Mouse (Mus musculus) ES-E14 (cell line): ENCODE data around the gene Ap5z1. TPM values are rescaled to one million over a fixed set of nuclear protein-coding genes. Genes with fewer than 3 reads are reported as not detected.

Source experiments
- DNase-seq: peaks from one replicate; pipeline ENCODE4 v3.0.0-alpha.2; 2013; ENCODE audit warnings: low read depth, low spot score
- H3K27ac ChIP-seq: 2 replicates; pipeline ENCODE4 v1.5.1; 2012; ENCODE audit warnings: low read depth, mild to moderate bottlenecking, low read length, moderate library complexity, mixed read lengths; ENCODE audit not compliant: poor library complexity, insufficient read depth, severe bottlenecking
- H3K36me3 ChIP-seq: 2 replicates; pipeline ENCODE4 v1.6.1; 2012; ENCODE audit warnings: mild to moderate bottlenecking, low read length, moderate library complexity, mixed read lengths; ENCODE audit not compliant: control insufficient read depth, poor library complexity, insufficient read depth, severe bottlenecking
- H3K4me1 ChIP-seq, 2 experiments: fragments of 150-350 bp in 1 of 2; sonication (generic) in 1 of 2; 2 replicates each; pipeline ENCODE4 v1.6.1; 2012; ENCODE audit warnings: low read length in 2 of 2, mild to moderate bottlenecking in 1 of 2, mixed read lengths in 1 of 2; ENCODE audit not compliant: control insufficient read depth in 2 of 2, insufficient read depth in 2 of 2, poor library complexity in 1 of 2
- H3K4me3 ChIP-seq, 2 experiments: fragments of 150-350 bp in 1 of 2; sonication (generic) in 1 of 2; 2 replicates each; pipeline ENCODE4 v1.5.1; 2012; ENCODE audit warnings: low read length in 2 of 2, low read depth in 1 of 2, mild to moderate bottlenecking in 1 of 2, mixed read lengths in 1 of 2; ENCODE audit not compliant: insufficient read depth in 1 of 2, poor library complexity in 1 of 2, severe bottlenecking in 1 of 2
- H3K9ac ChIP-seq: 2 replicates; pipeline ENCODE4 v1.6.1; 2012; ENCODE audit warnings: low read depth, mild to moderate bottlenecking, low read length, mixed read lengths; ENCODE audit not compliant: poor library complexity, insufficient read depth, severe bottlenecking
- H3K9me3 ChIP-seq: fragments of 150-350 bp; sonication (generic); 2 replicates; pipeline ENCODE4 v1.6.1; 2012; ENCODE audit warnings: low read depth, mild to moderate bottlenecking, low read length; ENCODE audit not compliant: control insufficient read depth, insufficient read depth
- CHD2 ChIP-seq: IDR thresholded peaks from 2 replicates; pipeline ENCODE4 v1.6.1; 2014; ENCODE audit warnings: mild to moderate bottlenecking, low read depth, low read length, inconsistent platforms
- HCFC1 ChIP-seq: IDR thresholded peaks from 2 replicates; pipeline ENCODE4 v1.6.1; 2012; ENCODE audit warnings: low read length, inconsistent platforms, borderline replicate concordance; ENCODE audit not compliant: insufficient read depth
- MAFK ChIP-seq: IDR thresholded peaks from 2 replicates; pipeline ENCODE4 v1.6.1; 2014; ENCODE audit warnings: mild to moderate bottlenecking, low read depth, low read length, inconsistent platforms; ENCODE audit not compliant: insufficient read depth
- ZC3H11A ChIP-seq: IDR thresholded peaks from 2 replicates; pipeline ENCODE4 v1.6.1; 2012; ENCODE audit warnings: low read depth, mild to moderate bottlenecking, inconsistent platforms, low read length, borderline replicate concordance
- ZNF384 ChIP-seq: IDR thresholded peaks from 2 replicates; pipeline ENCODE4 v1.6.1; 2012; ENCODE audit warnings: low read depth, low read length, inconsistent platforms
- in situ Hi-C, 2 experiments: fragments of 600-800 bp; cut with MboI; formaldehyde crosslinking; loops; one replicate each; pipeline ENCODE4 v1.15.1; 2025; ENCODE audit warnings: low sequenced_read_pairs in 2 of 2, inconsistent platforms in 1 of 2; ENCODE audit not compliant: unreplicated experiment in 2 of 2
- total RNA-seq: library from RNA; depleted of rRNA; stranded (reverse); fragments of 300-350 nt; gene quantifications from 2 replicates; pipeline ENCODE4 v1.2.3, GENCODE M21; 2012

The Ap5z1 gene
- total RNA-seq, 1 experiment: 17.4 TPM

- peak overlapping the region; percentile 27 to 55; a peak in 3 of 4 replicates for H3K4me3 ChIP-seq
- in situ Hi-C loops: loop anchor here in 1 of 2 experiments (10.0 kb wide), 1 partner anchor 75 kb away; no protein-coding TSS in a partner anchor
- no peaks in the 10 kb centered on the region for H3K9me3 ChIP-seq
- H3K27ac ChIP-seq: peak overlapping the region; percentile 94
- TF ChIP-seq HCFC1 (no peak), MAFK (no peak), CHD2 (no peak), ZC3H11A (no peak)
- peak overlapping the region; percentile 16; the same call in 1 of the 2 replicates for H3K9ac ChIP-seq
- peaks cover 10% of the 10 kb centered on the region; the same call in 1 of the 2 replicates for H3K36me3 ChIP-seq
- DNase-seq: no peak
- peaks cover 14 to 46% of the 10 kb centered on the region in 2 experiments; a peak in 3 of 4 replicates for H3K4me1 ChIP-seq
Observed at GRCm38 (mm10) chr5:142439911-142440432, 23.8 kb upstream of the Ap5z1 start.

- in situ Hi-C loops: loop anchor here in 1 of 2 experiments (10.0 kb wide), 1 partner anchor 76 kb away; no protein-coding TSS in a partner anchor
Observed at GRCm38 (mm10) chr5:142440451-142441147, 23.1 kb upstream of the Ap5z1 start.

GRCm38 (mm10) chr5:142441332-142442044 lies 22.3 kb upstream of the Ap5z1 start:
- Histone ChIP-seq H3K9ac (peak overlapping the region; percentile 67), H3K27ac (peak overlapping the region; percentile 93), H3K36me3 (no peaks in the 10 kb centered on the region; the same call in 1 of the 2 replicates), H3K4me3 (peak overlapping the region; percentile 48 to 49), H3K4me1 (peaks cover 14 to 54% of the 10 kb centered on the region in 2 experiments), H3K9me3 (no peaks in the 10 kb centered on the region)
- TF ChIP-seq MAFK (no peak), ZNF384 (no peak), CHD2 (no peak), HCFC1 (no peak), ZC3H11A (no peak)
- DNase-seq: no peak
- in situ Hi-C loops: loop anchor here in 1 of 2 experiments (10.0 kb wide), 1 partner anchor 77 kb away; no protein-coding TSS in a partner anchor

More at GRCm38 (mm10) chr5:142440451-142441147, 23.1 kb upstream of the Ap5z1 start:
- no peak for TF ChIP-seq ZC3H11A
- no peak for TF ChIP-seq ZNF384
- no peak for TF ChIP-seq HCFC1
- no peak for TF ChIP-seq CHD2
- TF ChIP-seq MAFK: no peak
- Histone ChIP-seq H3K9me3 (no peaks in the 10 kb centered on the region), H3K27ac (peak overlapping the region; percentile 94), H3K4me1 (peaks cover 14 to 49% of the 10 kb centered on the region in 2 experiments), H3K36me3 (peaks cover 4% of the 10 kb centered on the region; the same call in 1 of the 2 replicates), H3K9ac (peak overlapping the region; percentile 67), H3K4me3 (peak overlapping the region; percentile 49 to 55)
- DNase-seq: peak; percentile 97

- TF ChIP-seq MAFK (no peak), ZC3H11A (no peak), HCFC1 (no peak), CHD2 (no peak), ZNF384 (no peak)
- H3K4me3 ChIP-seq: 0 out of 4 replicates have a peak overlapping the region, but pooled peaks of 1 of the 2 experiments have one; percentile 49
- in situ Hi-C loops: loop anchor here in 1 of 2 experiments (10.0 kb wide), 1 partner anchor 77 kb away; no protein-coding TSS in a partner anchor
- H3K36me3 ChIP-seq: no peaks in the 10 kb centered on the region; the same call in 1 of the 2 replicates
- peak overlapping the region; percentile 45 for H3K9ac ChIP-seq
- H3K4me1 ChIP-seq: peaks cover 14 to 56% of the 10 kb centered on the region in 2 experiments
- no peak for DNase-seq
- no peaks in the 10 kb centered on the region for H3K9me3 ChIP-seq
- H3K27ac ChIP-seq: peak overlapping the region; percentile 45; the same call in 1 of the 2 replicates
Observed at GRCm38 (mm10) chr5:142442045-142442440, 21.7 kb upstream of the Ap5z1 start.
